Mouse (Mus musculus): ENCODE measurements around the gene Rbm8a2. TPM values are rescaled to one million over a fixed set of nuclear protein-coding genes. Genes with fewer than 3 reads are reported as not detected.

Rbm8a2 gene
- polyA plus RNA-seq, 1 experiment, result 0.13 TPM

GRCm38 (mm10) chr1:176013497-176014268 lies 34.8 kb upstream of the Rbm8a2 start:
- H3K4me2 ChIP-seq (ENCODE audit: low read depth), result no peak overlapping the region
- H3K27me3 ChIP-seq (ENCODE audit: control insufficient read depth, insufficient read depth, insufficient read length), result no peaks in the 10 kb centered on the region
- no peaks in the 10 kb centered on the region for H3K79me2 ChIP-seq (ENCODE audit: control insufficient read depth, insufficient read depth)
- no peak overlapping the region for H3ac ChIP-seq (ENCODE audit: control insufficient read depth, insufficient read length)
- H3K36me3 ChIP-seq (ENCODE audit: control insufficient read depth, insufficient read depth), result no peaks in the 10 kb centered on the region
- no peak for TF ChIP-seq POLR2AphosphoS2 (IDR thresholded peaks at IDR 0.05; ENCODE audit: insufficient read length, low read depth)
- no peak for TF ChIP-seq USF1 (IDR thresholded peaks at IDR 0.05; ENCODE audit: low read depth)
- TF ChIP-seq TCF3 (IDR thresholded peaks at IDR 0.05; ENCODE audit: insufficient read length, low read depth), result no peak
- no peak for TF ChIP-seq REST (IDR thresholded peaks at IDR 0.05; ENCODE audit: insufficient read depth, insufficient read length)
- no peak for TF ChIP-seq CEBPB (IDR thresholded peaks at IDR 0.05; ENCODE audit: insufficient read depth, poor library complexity, severe bottlenecking)
- no peak for TF ChIP-seq E2F4 (IDR thresholded peaks at IDR 0.05; ENCODE audit: insufficient read depth)
- no peak for TF ChIP-seq TCF12 (IDR thresholded peaks at IDR 0.05; ENCODE audit: insufficient read depth, poor library complexity, severe bottlenecking)
- no peak for TF ChIP-seq SRF (IDR thresholded peaks at IDR 0.05; ENCODE audit: control insufficient read depth, insufficient read length, low read depth)
- no peak for TF ChIP-seq MYOD1 (IDR thresholded peaks at IDR 0.05; ENCODE audit: control insufficient read depth in 1 of 3, insufficient read length in 2 of 3, low read depth in 2 of 3)
- TF ChIP-seq MAX (IDR thresholded peaks at IDR 0.05; ENCODE audit: low read depth), result no peak
- no peak for TF ChIP-seq POLR2A (IDR thresholded peaks at IDR 0.05; ENCODE audit: insufficient read length, low read depth)
- TF ChIP-seq MYOG (IDR thresholded peaks at IDR 0.05; ENCODE audit: control insufficient read depth in 1 of 3, insufficient read depth in 1 of 3, insufficient read length in 2 of 3, low read depth in 2 of 3), result no peak
- H3K4me3 ChIP-seq, result no peak overlapping the region

- Histone ChIP-seq H3K4me3 (no peak overlapping the region), H3K36me3 (ENCODE audit: control insufficient read depth, insufficient read depth) (no peaks in the 10 kb centered on the region), H3K27me3 (ENCODE audit: control insufficient read depth, insufficient read depth, insufficient read length) (no peaks in the 10 kb centered on the region), H3K79me2 (ENCODE audit: control insufficient read depth, insufficient read depth) (no peaks in the 10 kb centered on the region), H3ac (ENCODE audit: control insufficient read depth, insufficient read length) (no peak overlapping the region), H3K4me2 (ENCODE audit: low read depth) (no peak overlapping the region)
- TF ChIP-seq E2F4 (IDR thresholded peaks at IDR 0.05; ENCODE audit: insufficient read depth), result no peak
- no peak for TF ChIP-seq TCF12 (IDR thresholded peaks at IDR 0.05; ENCODE audit: insufficient read depth, poor library complexity, severe bottlenecking)
- no peak for TF ChIP-seq USF1 (IDR thresholded peaks at IDR 0.05; ENCODE audit: low read depth)
- TF ChIP-seq REST (IDR thresholded peaks at IDR 0.05; ENCODE audit: insufficient read depth, insufficient read length), result no peak
- TF ChIP-seq MYOD1 (IDR thresholded peaks at IDR 0.05; ENCODE audit: control insufficient read depth in 1 of 3, insufficient read length in 2 of 3, low read depth in 2 of 3), result no peak
- no peak for TF ChIP-seq TCF3 (IDR thresholded peaks at IDR 0.05; ENCODE audit: insufficient read length, low read depth)
- TF ChIP-seq SRF (IDR thresholded peaks at IDR 0.05; ENCODE audit: control insufficient read depth, insufficient read length, low read depth), result no peak
- TF ChIP-seq MYOG (IDR thresholded peaks at IDR 0.05; ENCODE audit: control insufficient read depth in 1 of 3, insufficient read depth in 1 of 3, insufficient read length in 2 of 3, low read depth in 2 of 3), result no peak
- TF ChIP-seq POLR2A (IDR thresholded peaks at IDR 0.05; ENCODE audit: insufficient read length, low read depth), result no peak
Measured at GRCm38 (mm10) chr1:176011535-176011934, 32.6 kb upstream of the Rbm8a2 start.

- no peak for TF ChIP-seq TCF12 (IDR thresholded peaks at IDR 0.05; ENCODE audit: insufficient read depth, poor library complexity, severe bottlenecking)
- no peak for TF ChIP-seq E2F4 (IDR thresholded peaks at IDR 0.05; ENCODE audit: insufficient read depth)
- TF ChIP-seq REST (IDR thresholded peaks at IDR 0.05; ENCODE audit: insufficient read depth, insufficient read length), result no peak
- TF ChIP-seq MYOG (IDR thresholded peaks at IDR 0.05; ENCODE audit: control insufficient read depth in 1 of 3, insufficient read depth in 1 of 3, insufficient read length in 2 of 3, low read depth in 2 of 3), result no peak
- no peak for TF ChIP-seq POLR2A (IDR thresholded peaks at IDR 0.05; ENCODE audit: insufficient read length, low read depth)
- TF ChIP-seq TCF3 (IDR thresholded peaks at IDR 0.05; ENCODE audit: insufficient read length, low read depth), result no peak
- no peak for TF ChIP-seq MAX (IDR thresholded peaks at IDR 0.05; ENCODE audit: low read depth)
- TF ChIP-seq CEBPB (IDR thresholded peaks at IDR 0.05; ENCODE audit: insufficient read depth, poor library complexity, severe bottlenecking), result no peak
- no peak for TF ChIP-seq POLR2AphosphoS2 (IDR thresholded peaks at IDR 0.05; ENCODE audit: insufficient read length, low read depth)
- no peak for TF ChIP-seq USF1 (IDR thresholded peaks at IDR 0.05; ENCODE audit: low read depth)
- H3K27me3 ChIP-seq (ENCODE audit: control insufficient read depth, insufficient read depth, insufficient read length), result no peaks in the 10 kb centered on the region
Measured at GRCm38 (mm10) chr1:176011072-176011471, 32.2 kb upstream of the Rbm8a2 start.

GRCm38 (mm10) chr1:176008411-176008810 lies 29.5 kb upstream of the Rbm8a2 start:
- Histone ChIP-seq H3K4me2 (ENCODE audit: low read depth) (no peak overlapping the region), H3K79me2 (ENCODE audit: control insufficient read depth, insufficient read depth) (no peaks in the 10 kb centered on the region), H3ac (ENCODE audit: control insufficient read depth, insufficient read length) (no peak overlapping the region), H3K27me3 (ENCODE audit: control insufficient read depth, insufficient read depth, insufficient read length) (no peaks in the 10 kb centered on the region), H3K36me3 (ENCODE audit: control insufficient read depth, insufficient read depth) (no peaks in the 10 kb centered on the region), H3K4me3 (no peak overlapping the region)
- TF ChIP-seq POLR2A (IDR thresholded peaks at IDR 0.05; ENCODE audit: insufficient read length, low read depth) (no peak), CEBPB (IDR thresholded peaks at IDR 0.05; ENCODE audit: insufficient read depth, poor library complexity, severe bottlenecking) (no peak), MAX (IDR thresholded peaks at IDR 0.05; ENCODE audit: low read depth) (no peak), MYOD1 (IDR thresholded peaks at IDR 0.05; ENCODE audit: control insufficient read depth in 1 of 3, insufficient read length in 2 of 3, low read depth in 2 of 3) (no peak), POLR2AphosphoS2 (IDR thresholded peaks at IDR 0.05; ENCODE audit: insufficient read length, low read depth) (no peak), USF1 (IDR thresholded peaks at IDR 0.05; ENCODE audit: low read depth) (no peak), TCF3 (IDR thresholded peaks at IDR 0.05; ENCODE audit: insufficient read length, low read depth) (no peak), MYOG (IDR thresholded peaks at IDR 0.05; ENCODE audit: control insufficient read depth in 1 of 3, insufficient read depth in 1 of 3, insufficient read length in 2 of 3, low read depth in 2 of 3) (no peak), E2F4 (IDR thresholded peaks at IDR 0.05; ENCODE audit: insufficient read depth) (no peak), TCF12 (IDR thresholded peaks at IDR 0.05; ENCODE audit: insufficient read depth, poor library complexity, severe bottlenecking) (no peak), SRF (IDR thresholded peaks at IDR 0.05; ENCODE audit: control insufficient read depth, insufficient read length, low read depth) (no peak)

More at GRCm38 (mm10) chr1:176011072-176011471, 32.2 kb upstream of the Rbm8a2 start:
- Histone ChIP-seq H3ac (ENCODE audit: control insufficient read depth, insufficient read length) (no peak overlapping the region), H3K36me3 (ENCODE audit: control insufficient read depth, insufficient read depth) (no peaks in the 10 kb centered on the region), H3K4me2 (ENCODE audit: low read depth) (no peak overlapping the region), H3K4me3 (no peak overlapping the region), H3K79me2 (ENCODE audit: control insufficient read depth, insufficient read depth) (no peaks in the 10 kb centered on the region)

All from myocyte (in vitro differentiated cells).